Comparison of ENCODE assay signal across 9 mouse cellular contexts in genomic region chr17:65252160-65252559, GRCm38 (mm10).
DNase-seq lines count a peak whose midpoint lies in the region; TF ChIP-seq lines count a peak whose summit lies in the region.
"Had no signal": no experiment of that assay in that cellular context is flagged by ENCODE, and none has a peak within 500 bp of the region (broad histone marks: within the 10 kb centered on the region; RNA-seq: fewer than 3 reads in every experiment).

No protein-coding gene starts in this region.

- peak; percentile 47 to 48 for DNase-seq in cerebellum, postnatal 14 days
- DNase-seq in cerebellum, adult 9-10 months = no peak
- DNase-seq in kidney, postnatal 14 days = peak; percentile 15
- DNase-seq in kidney, adult 18-20 months = no peak
- peak; percentile 23 for DNase-seq in 3T3-L1 (ENCODE audit: low read depth, low spot score)
- DNase-seq in urinary bladder, adult 18-20 months (ENCODE audit: low spot score in 2 of 2) = no peak
- DNase-seq in T-cell, adult 2 months (ENCODE audit: low spot score) = no peak

- no peak for TF ChIP-seq POLR2A in cortical plate, adult 2 months (IDR thresholded peaks at IDR 0.05; ENCODE audit: extremely low read depth, insufficient read depth, low read length)

- no peaks in the 10 kb centered on the region for H3K4me1 ChIP-seq in cortical plate, adult 2 months (ENCODE audit: control insufficient read depth, insufficient read depth, low read length)

- H3K4me3 ChIP-seq in cortical plate, adult 2 months (ENCODE audit: insufficient read depth, low read length) = no peak overlapping the region
- H3K4me3 ChIP-seq: erythroblast, embryonic 14.5 days had no signal

- peak; percentile 44 for TF ChIP-seq CTCF in cortical plate, adult 2 months (IDR thresholded peaks at IDR 0.05; ENCODE audit: extremely low read depth, insufficient read depth, low read length)

- no peak overlapping the region for H3K27ac ChIP-seq in cortical plate, adult 2 months (ENCODE audit: insufficient read depth, low read length)

Comparison
In these comparisons a context has a peak if more than half of its experiments do, and no peak if none do; other contexts are left out.
1. DNase-seq: peak in cerebellum, postnatal 14 days (2 of 2), kidney, postnatal 14 days (single experiment) and 3T3-L1 (single experiment); none in cerebellum, adult 9-10 months (single experiment), kidney, adult 18-20 months (single experiment), urinary bladder, adult 18-20 months (0 of 2) and T-cell, adult 2 months (single experiment).